Comparison of ENCODE assay signal across 13 mouse cellular contexts in genomic region chr15:80560646-80561580, GRCm38 (mm10). TPM values are rescaled to one million over a fixed set of nuclear protein-coding genes. Genes with fewer than 3 reads are reported as not detected.
DNase-seq lines count a peak whose midpoint lies in the region; ATAC-seq and TF ChIP-seq lines count a peak whose summit lies in the region.
"Had no signal": no experiment of that assay in that cellular context is flagged by ENCODE, and none has a peak within 500 bp of the region (broad histone marks: within the 10 kb centered on the region; RNA-seq: fewer than 3 reads in every experiment).

No protein-coding gene starts in this region.

- no peaks in the 10 kb centered on the region for H3K27me3 ChIP-seq in midbrain, embryonic 16.5 days (ENCODE audit: control insufficient read depth, insufficient read depth, low read depth, low read length)
- H3K27me3 ChIP-seq: limb, embryonic 13.5 days had no signal

- H3K9ac ChIP-seq in midbrain, embryonic 16.5 days (ENCODE audit: low read depth, low read length): no peak overlapping the region
- H3K9ac ChIP-seq: heart, embryonic 13.5 days; limb, embryonic 13.5 days had no signal

- 53% methylated on average over 15 of the region's 15 CpGs for WGBS in midbrain, embryonic 16.5 days

- no peak overlapping the region for H3K4me2 ChIP-seq in midbrain, embryonic 16.5 days (ENCODE audit: low read length)
- H3K4me2 ChIP-seq: heart, embryonic 13.5 days; limb, embryonic 13.5 days had no signal

- ATAC-seq in activated CD4-positive, CD25-positive, alpha-beta regulatory T cell, adult 4 months: peak; percentile 45
- ATAC-seq in midbrain, embryonic 16.5 days: no peak
- ATAC-seq: intestine, postnatal 0 days had no signal

- H3K27ac ChIP-seq in embryonic fibroblast, embryonic 13.5 days (ENCODE audit: insufficient read depth, low read length): peak overlapping the region; percentile 86
- no peak overlapping the region for H3K27ac ChIP-seq in midbrain, embryonic 16.5 days (ENCODE audit: low read length)
- H3K27ac ChIP-seq in left cerebral cortex, adult 2 months: no peak overlapping the region
- H3K27ac ChIP-seq: heart, embryonic 13.5 days; limb, embryonic 13.5 days had no signal

- no peaks in the 10 kb centered on the region for H3K9me3 ChIP-seq in midbrain, embryonic 16.5 days (replicated peaks; ENCODE audit: control insufficient read depth, low read length, poor library complexity, severe bottlenecking)
- H3K9me3 ChIP-seq: heart, embryonic 13.5 days; limb, embryonic 13.5 days had no signal

- H3K36me3 ChIP-seq in midbrain, embryonic 16.5 days (ENCODE audit: control insufficient read depth, insufficient read depth, low read length): no peaks in the 10 kb centered on the region
- H3K36me3 ChIP-seq: heart, embryonic 13.5 days; limb, embryonic 13.5 days had no signal

- H3K4me1 ChIP-seq in embryonic fibroblast, embryonic 13.5 days (ENCODE audit: control insufficient read depth, insufficient read depth, low read length): peaks cover 21% of the 10 kb centered on the region
- no peaks in the 10 kb centered on the region; the same call in 1 of the 2 replicates for H3K4me1 ChIP-seq in midbrain, embryonic 16.5 days (ENCODE audit: control insufficient read depth, insufficient read depth, low read length)
- H3K4me1 ChIP-seq: limb, embryonic 13.5 days had no signal

- intact Hi-C loops in left cerebral cortex, adult 2 months (cut with DNase I): no loop called here

- no peak overlapping the region for H3K4me3 ChIP-seq in embryonic fibroblast, embryonic 13.5 days (ENCODE audit: insufficient read depth, low read length)
- no peak overlapping the region for H3K4me3 ChIP-seq in midbrain, embryonic 16.5 days (ENCODE audit: low read depth, low read length)
- H3K4me3 ChIP-seq in left cerebral cortex, adult 2 months: no peak overlapping the region
- H3K4me3 ChIP-seq: erythroblast, embryonic 14.5 days; heart, embryonic 13.5 days; limb, embryonic 13.5 days had no signal

- no peak for TF ChIP-seq POLR2A in embryonic fibroblast, embryonic 13.5 days (IDR thresholded peaks at IDR 0.05; ENCODE audit: low read depth, low read length)

- TF ChIP-seq CTCF in embryonic fibroblast, embryonic 13.5 days (IDR thresholded peaks at IDR 0.05; ENCODE audit: borderline replicate concordance, insufficient read depth, low read length): no peak
- no peak for TF ChIP-seq CTCF in left cerebral cortex, adult 2 months (IDR thresholded peaks at IDR 0.05)

- DNase-seq in cerebellum, adult 11-12 months: peak; percentile 32
- no peak for DNase-seq in cerebellum, postnatal 4 days (ENCODE audit: low spot score in 2 of 2)
- peak; percentile 37 for DNase-seq in 3134 (ENCODE audit: extremely low read depth, insufficient read length, low spot score)
- DNase-seq in right cerebral cortex, postnatal 25 days: no peak
- no peak for DNase-seq in left cerebral cortex, adult 2 months (ENCODE audit: extremely low spot score in 1 of 2, low spot score in 2 of 2)

RNA-seq across cellular contexts. Expression of gene Enthd1, which starts 4.0 kb away (rescaled TPM):
- polyA plus RNA-seq in activated CD4-positive, CD25-positive, alpha-beta regulatory T cell, adult 4 months (2017; shearing (Covaris generic)): under 1 TPM in 1 of 2 experiments, not detected in 1; 0.38 TPM
- not detected in 2 replicates for polyA plus RNA-seq in embryonic fibroblast, embryonic 13.5 days (2011; ENCODE audit: insufficient read length, low read depth, missing spikeins)
- not detected in 2 replicates for polyA plus RNA-seq in midbrain, embryonic 16.5 days (2015; fragmentation: Nextera tagmentation; extraction: Ambion mirVana)
- total RNA-seq in left cerebral cortex, adult 2 months (2021): not detected
- total RNA-seq: megakaryocyte-erythroid progenitor cell, adult 5-6 weeks had no signal
- polyA plus RNA-seq: erythroblast, embryonic 14.5 days; heart, embryonic 13.5 days; intestine, postnatal 0 days; limb, embryonic 13.5 days had no signal

RNA-seq across cellular contexts. Expression of gene Grap2, which starts 11.5 kb away (rescaled TPM):
- polyA plus RNA-seq in activated CD4-positive, CD25-positive, alpha-beta regulatory T cell, adult 4 months (2017; shearing (Covaris generic)): 10 to 100 TPM; 43.4 to 46.5 TPM
- not detected in 2 replicates for polyA plus RNA-seq in embryonic fibroblast, embryonic 13.5 days (2011; ENCODE audit: insufficient read length, low read depth, missing spikeins)
- polyA plus RNA-seq in midbrain, embryonic 16.5 days (2015; fragmentation: Nextera tagmentation; extraction: Ambion mirVana): 0.16 and 0.23 TPM in 2 replicates
- total RNA-seq in left cerebral cortex, adult 2 months (2021): under 1 TPM; 0.44 to 0.66 TPM

Comparison
In these comparisons a context has a peak if more than half of its experiments do, and no peak if none do; other contexts are left out.
1. DNase-seq: peak in cerebellum, adult 11-12 months (single experiment) and 3134 (single experiment); none in cerebellum, postnatal 4 days (0 of 2), right cerebral cortex, postnatal 25 days (single experiment) and left cerebral cortex, adult 2 months (0 of 2).
2. RNA of gene Grap2, which starts 11.5 kb away (polyA plus RNA-seq): 43.4 to 46.5 TPM in activated CD4-positive, CD25-positive, alpha-beta regulatory T cell, adult 4 months; 0.16 to 0.23 TPM in midbrain, embryonic 16.5 days and not detected in embryonic fibroblast, embryonic 13.5 days; every median in the first group is over 10 times any median in the second.